Mouse (Mus musculus) 416B (cell line): ENCODE data around the gene Osbpl9.
A peak's percentile ranks its signal among the peaks of the same experiment; 100 is the strongest.

Source experiments
- DNase-seq: peaks from one replicate; pipeline ENCODE4 v3.0.0; 2011; ENCODE audit warnings: low read depth

Osbpl9 gene

GRCm38 (mm10) chr4:109207524-109207923 lies 5.5 kb upstream of the Osbpl9 start:
- DNase-seq, result peak; percentile 74

- peak; percentile 39 for DNase-seq
Measured at GRCm38 (mm10) chr4:109204416-109204815, 2.3 kb upstream of the Osbpl9 start.

- no peak for DNase-seq
Measured at GRCm38 (mm10) chr4:109203931-109204330, 1.9 kb upstream of the Osbpl9 start.

- no peak for DNase-seq
Measured at GRCm38 (mm10) chr4:109199069-109199468, 3.0 kb downstream of the Osbpl9 start.

GRCm38 (mm10) chr4:109195900-109196629 lies 6.0 kb downstream of the Osbpl9 start:
- DNase-seq, result no peak

- DNase-seq, result no peak
Measured at GRCm38 (mm10) chr4:109193886-109194285, 8.2 kb downstream of the Osbpl9 start.

GRCm38 (mm10) chr4:109191598-109191997 lies 10.5 kb downstream of the Osbpl9 start:
- no peak for DNase-seq

GRCm38 (mm10) chr4:109185616-109186405 lies 16.3 kb downstream of the Osbpl9 start:
- no peak for DNase-seq

- DNase-seq, result peak; percentile 69
Measured at GRCm38 (mm10) chr4:109175677-109176076, 26.4 kb downstream of the Osbpl9 start.

GRCm38 (mm10) chr4:109173775-109174440 lies 28.2 kb downstream of the Osbpl9 start:
- no peak for DNase-seq

GRCm38 (mm10) chr4:109173369-109173768 lies 28.7 kb downstream of the Osbpl9 start:
- DNase-seq, result no peak

- DNase-seq, result peak; percentile 87
Measured at GRCm38 (mm10) chr4:109165521-109166173, 36.4 kb downstream of the Osbpl9 start.

- DNase-seq, result no peak
Measured at GRCm38 (mm10) chr4:109156481-109157261, 45.4 kb downstream of the Osbpl9 start.

- DNase-seq, result no peak
Measured at GRCm38 (mm10) chr4:109156073-109156472, 46.0 kb downstream of the Osbpl9 start.

- DNase-seq, result no peak
Measured at GRCm38 (mm10) chr4:109150214-109150613, 51.9 kb downstream of the Osbpl9 start.

GRCm38 (mm10) chr4:109149411-109149810 lies 52.7 kb downstream of the Osbpl9 start:
- peak; percentile 77 for DNase-seq

- peak; percentile 60 for DNase-seq
Measured at GRCm38 (mm10) chr4:109147278-109148038, 54.6 kb downstream of the Osbpl9 start.

- DNase-seq, result no peak
Measured at GRCm38 (mm10) chr4:109143091-109143490, 59.0 kb downstream of the Osbpl9 start.

- no peak for DNase-seq
Measured at GRCm38 (mm10) chr4:109138551-109138950, 63.5 kb downstream of the Osbpl9 start.

GRCm38 (mm10) chr4:109136475-109137125 lies 65.5 kb downstream of the Osbpl9 start:
- DNase-seq, result peak; percentile 93
